Mouse (Mus musculus) left cerebral cortex, postnatal 36 days (tissue): ENCODE data around the gene Rps6kl1. TPM values are rescaled to one million over a fixed set of nuclear protein-coding genes. Genes with fewer than 3 reads are reported as not detected.

Experiments used
- total RNA-seq, 2 experiments: library from RNA; stranded (reverse); gene quantifications; 2 replicates each; pipeline ENCODE4 v1.2.3; 2021

Gene Rps6kl1
- total RNA-seq, 2 experiments from 2014 or later = 35.8 to 39.1 TPM

Other genes with a start within 250 kb of the Rps6kl1 start
- 10 to 100 TPM; 30.1 to 34.3 TPM for gene Fcf1, start 180.4 kb downstream of the Rps6kl1 start, total RNA-seq
- gene Arel1, start 180.4 kb downstream of the Rps6kl1 start, total RNA-seq = 100 to 1,000 TPM in 1 of 2 experiments, 10 to 100 TPM in 1; 96.2 to 112 TPM
- 100 to 1,000 TPM in 1 of 2 experiments, 10 to 100 TPM in 1; 94.2 to 141 TPM for gene Ylpm1, start 154.9 kb downstream of the Rps6kl1 start, total RNA-seq
- gene Prox2, start 40.5 kb downstream of the Rps6kl1 start, total RNA-seq = 1 to 10 TPM; 1.8 to 2.8 TPM
- 100 to 1,000 TPM; 144 to 163 TPM for gene Dlst, start 40.4 kb downstream of the Rps6kl1 start, total RNA-seq
- gene Pgf, start 26.5 kb upstream of the Rps6kl1 start, total RNA-seq = 1 to 10 TPM; 2.7 to 2.8 TPM
- gene Eif2b2, start 68.2 kb upstream of the Rps6kl1 start, total RNA-seq = 10 to 100 TPM; 63.0 to 76.6 TPM
- gene Mlh3, start 119.3 kb upstream of the Rps6kl1 start, total RNA-seq = 10 to 100 TPM; 15.5 to 17.5 TPM
- 10 to 100 TPM; 31.1 to 39.0 TPM for gene Acyp1, start 137.2 kb upstream of the Rps6kl1 start, total RNA-seq
- 1 to 10 TPM; 2.3 to 2.5 TPM for gene Zc2hc1c, start 137.3 kb upstream of the Rps6kl1 start, total RNA-seq
- gene Nek9, start 188.1 kb upstream of the Rps6kl1 start, total RNA-seq = 10 to 100 TPM; 31.0 to 33.7 TPM
- 100 to 1,000 TPM; 150 to 154 TPM for gene Tmed10, start 223.6 kb upstream of the Rps6kl1 start, total RNA-seq